10 mouse cellular contexts compared by ENCODE assay signal in genomic region chr3:97521946-97522731, GRCm38 (mm10).
DNase-seq lines count a peak whose midpoint lies in the region; ATAC-seq and TF ChIP-seq lines count a peak whose summit lies in the region.
"Had no signal": no experiment of that assay in that cellular context is flagged by ENCODE, and none has a peak within 500 bp of the region (broad histone marks: within the 10 kb centered on the region; RNA-seq: fewer than 3 reads in every experiment).

No protein-coding gene starts in this region.

- WGBS in heart, embryonic 12.5 days, result 73% methylated on average over 13 of the region's 13 CpGs
- WGBS in hindbrain, postnatal 0 days, result 50% methylated on average over 13 of the region's 13 CpGs
- WGBS in liver, postnatal 0 days (ENCODE audit: insufficient replicate concordance), result 66% methylated on average over 13 of the region's 13 CpGs
- WGBS in kidney, embryonic 15.5 days, result 80% methylated on average over 13 of the region's 13 CpGs

- no peak overlapping the region for H3K27ac ChIP-seq in heart, embryonic 12.5 days (ENCODE audit: poor library complexity, severe bottlenecking)
- H3K27ac ChIP-seq in hindbrain, postnatal 0 days, result peak overlapping the region; percentile 77
- no peak overlapping the region for H3K27ac ChIP-seq in liver, postnatal 0 days (ENCODE audit: low read depth)
- no peak overlapping the region for H3K27ac ChIP-seq in kidney, embryonic 15.5 days
- H3K27ac ChIP-seq: embryonic facial prominence, embryonic 13.5 days; limb, embryonic 15.5 days had no signal

- H3K4me2 ChIP-seq in heart, embryonic 12.5 days, result no peak overlapping the region
- peak overlapping the region; percentile 26 for H3K4me2 ChIP-seq in hindbrain, postnatal 0 days (ENCODE audit: low read depth, low read length)
- H3K4me2 ChIP-seq in liver, postnatal 0 days (ENCODE audit: low read depth, low read length), result no peak overlapping the region
- no peak overlapping the region for H3K4me2 ChIP-seq in kidney, embryonic 15.5 days
- H3K4me2 ChIP-seq: embryonic facial prominence, embryonic 13.5 days; limb, embryonic 15.5 days had no signal

- no peak for TF ChIP-seq CTCF in hindbrain, postnatal 0 days (IDR thresholded peaks at IDR 0.05; ENCODE audit: low read depth)
- TF ChIP-seq CTCF in liver, postnatal 0 days (IDR thresholded peaks at IDR 0.05; ENCODE audit: low read depth), result no peak

- no peak for ATAC-seq in heart, embryonic 12.5 days (ENCODE audit: insufficient number of reproducible peaks, low FRiP score)
- peak; percentile 89 for ATAC-seq in hindbrain, postnatal 0 days
- no peak for ATAC-seq in liver, postnatal 0 days
- ATAC-seq in kidney, embryonic 15.5 days (replicated peaks; ENCODE audit: low FRiP score), result no peak

- no peak overlapping the region for H3K9ac ChIP-seq in heart, embryonic 12.5 days
- peak overlapping the region; percentile 44; the same call in 1 of the 2 replicates for H3K9ac ChIP-seq in hindbrain, postnatal 0 days (replicated peaks; ENCODE audit: low read length)
- H3K9ac ChIP-seq in liver, postnatal 0 days (replicated peaks), result no peak overlapping the region
- no peak overlapping the region for H3K9ac ChIP-seq in kidney, embryonic 15.5 days
- H3K9ac ChIP-seq: embryonic facial prominence, embryonic 13.5 days; limb, embryonic 15.5 days had no signal

- peak; percentile 51 for DNase-seq in heart, adult 11 months
- peak; percentile 93 for DNase-seq in hindbrain, postnatal 0 days (ENCODE audit: low spot score)
- DNase-seq in mesoderm, embryonic 11.5 days (ENCODE audit: low read depth, low spot score), result peak; percentile 28
- peak; percentile 79 to 87 for DNase-seq in right cerebral cortex, postnatal 36 days (ENCODE audit: low spot score in 2 of 2)
- DNase-seq in liver, postnatal 0 days, result no peak
- no peak for DNase-seq in T-cell, adult 2 months (ENCODE audit: low spot score)

- H3K4me1 ChIP-seq in heart, embryonic 12.5 days (replicated peaks), result no peaks in the 10 kb centered on the region
- H3K4me1 ChIP-seq in hindbrain, postnatal 0 days (ENCODE audit: insufficient read depth, low read length), result peaks cover 12% of the 10 kb centered on the region
- H3K4me1 ChIP-seq in liver, postnatal 0 days (ENCODE audit: insufficient read depth), result no peaks in the 10 kb centered on the region
- H3K4me1 ChIP-seq in kidney, embryonic 15.5 days, result no peaks in the 10 kb centered on the region
- H3K4me1 ChIP-seq: embryonic facial prominence, embryonic 13.5 days had no signal

- no peak overlapping the region for H3K4me3 ChIP-seq in heart, embryonic 12.5 days
- no peak overlapping the region for H3K4me3 ChIP-seq in hindbrain, postnatal 0 days (ENCODE audit: low read length)
- H3K4me3 ChIP-seq in liver, postnatal 0 days (ENCODE audit: low read depth, low read length), result no peak overlapping the region
- no peak overlapping the region for H3K4me3 ChIP-seq in kidney, embryonic 15.5 days (replicated peaks)
- H3K4me3 ChIP-seq: embryonic facial prominence, embryonic 13.5 days; limb, embryonic 15.5 days had no signal

- TF ChIP-seq EP300 in liver, postnatal 0 days (IDR thresholded peaks at IDR 0.05; ENCODE audit: low read depth), result no peak

- no peaks in the 10 kb centered on the region for H3K27me3 ChIP-seq in heart, embryonic 12.5 days (replicated peaks)
- no peaks in the 10 kb centered on the region for H3K27me3 ChIP-seq in hindbrain, postnatal 0 days (ENCODE audit: insufficient read depth, low read length)
- H3K27me3 ChIP-seq in liver, postnatal 0 days (ENCODE audit: insufficient read depth, low read length), result no peaks in the 10 kb centered on the region
- H3K27me3 ChIP-seq in kidney, embryonic 15.5 days, result no peaks in the 10 kb centered on the region
- H3K27me3 ChIP-seq: embryonic facial prominence, embryonic 13.5 days; limb, embryonic 15.5 days had no signal

- peaks cover 26% of the 10 kb centered on the region for H3K9me3 ChIP-seq in heart, embryonic 12.5 days (replicated peaks)
- H3K9me3 ChIP-seq in hindbrain, postnatal 0 days (ENCODE audit: low read length), result no peaks in the 10 kb centered on the region
- no peaks in the 10 kb centered on the region for H3K9me3 ChIP-seq in liver, postnatal 0 days (ENCODE audit: low read length)
- peaks cover 8% of the 10 kb centered on the region for H3K9me3 ChIP-seq in kidney, embryonic 15.5 days (replicated peaks)

- H3K36me3 ChIP-seq in heart, embryonic 12.5 days, result no peaks in the 10 kb centered on the region
- H3K36me3 ChIP-seq in hindbrain, postnatal 0 days (ENCODE audit: insufficient read depth, low read length), result no peaks in the 10 kb centered on the region
- no peaks in the 10 kb centered on the region for H3K36me3 ChIP-seq in liver, postnatal 0 days (replicated peaks; ENCODE audit: insufficient read depth, low read length)
- H3K36me3 ChIP-seq in kidney, embryonic 15.5 days, result no peaks in the 10 kb centered on the region
- H3K36me3 ChIP-seq: embryonic facial prominence, embryonic 13.5 days; limb, embryonic 15.5 days had no signal

Comparison
In these comparisons a context has a peak if more than half of its experiments do, and no peak if none do; other contexts are left out.
1. DNase-seq: peak in heart, adult 11 months (single experiment), hindbrain, postnatal 0 days (single experiment), mesoderm, embryonic 11.5 days (single experiment) and right cerebral cortex, postnatal 36 days (2 of 2); none in liver, postnatal 0 days (single experiment) and T-cell, adult 2 months (single experiment).